Comparison of ENCODE assay signal across 13 mouse cellular contexts in the genomic region with DNA sequence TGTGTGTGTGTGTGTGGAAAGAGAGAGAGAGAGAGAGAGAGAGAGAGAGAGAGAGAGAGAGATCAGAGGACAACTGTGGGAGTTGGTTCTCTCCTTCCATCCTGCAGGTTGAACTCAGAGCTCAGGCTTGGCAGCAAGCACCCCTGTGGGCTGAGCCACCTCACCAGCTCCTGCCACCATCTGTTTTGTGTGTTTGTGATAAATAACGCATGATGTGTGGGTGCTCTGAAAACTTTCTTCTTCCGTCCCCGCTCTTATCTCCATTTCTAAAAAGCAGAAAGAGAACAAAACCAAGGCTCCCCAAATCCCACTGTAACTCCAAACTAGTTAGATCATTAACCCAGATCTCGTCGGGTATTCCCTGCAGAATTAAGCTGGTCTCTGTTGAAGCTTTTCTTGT. TPM values are rescaled to one million over a fixed set of nuclear protein-coding genes. Genes with fewer than 3 reads are reported as not detected.
DNase-seq lines count a peak whose midpoint lies in the region; ATAC-seq and TF ChIP-seq lines count a peak whose summit lies in the region.
"Had no signal": no experiment of that assay in that cellular context is flagged by ENCODE, and none has a peak within 500 bp of the region (broad histone marks: within the 10 kb centered on the region; RNA-seq: fewer than 3 reads in every experiment).

No protein-coding gene starts in this region.

- no peak for TF ChIP-seq CTCF in G1E (IDR thresholded peaks at IDR 0.05; ENCODE audit: low read depth, low read length)
- TF ChIP-seq CTCF in stomach, postnatal 0 days (IDR thresholded peaks at IDR 0.05; ENCODE audit: low read depth), result no peak

- ATAC-seq in heart, embryonic 12.5 days (ENCODE audit: insufficient number of reproducible peaks, low FRiP score), result no peak
- no peak for ATAC-seq in G1E (ENCODE audit: extremely low read depth, insufficient number of reproducible peaks, low FRiP score, poor library complexity, severe bottlenecking)
- no peak for ATAC-seq in liver, embryonic 16.5 days (ENCODE audit: low read depth)
- ATAC-seq in stomach, postnatal 0 days (ENCODE audit: low FRiP score, low TSS enrichment), result no peak

- H3K27me3 ChIP-seq in heart, embryonic 12.5 days (replicated peaks), result no peaks in the 10 kb centered on the region; the same call in 1 of the 2 replicates
- no peaks in the 10 kb centered on the region for H3K27me3 ChIP-seq in G1E (ENCODE audit: insufficient read depth, low read length)
- peaks cover 8% of the 10 kb centered on the region; the same call in 1 of the 2 replicates for H3K27me3 ChIP-seq in liver, embryonic 16.5 days (ENCODE audit: control insufficient read depth, insufficient read depth, low read depth, low read length)
- no peaks in the 10 kb centered on the region for H3K27me3 ChIP-seq in stomach, postnatal 0 days (ENCODE audit: control insufficient read depth, insufficient read depth, low read length)

- peak; percentile 53 for DNase-seq in heart, adult 11 months
- no peak for DNase-seq in G1E (ENCODE audit: low spot score)
- DNase-seq in cerebellum, postnatal 10 days, result peak; percentile 29 to 38
- no peak for DNase-seq in stomach, postnatal 0 days (ENCODE audit: low spot score)
- no peak for DNase-seq in adrenal gland, adult 2 months
- no peak for DNase-seq in frontal cortex, postnatal 10 days (ENCODE audit: low spot score in 2 of 2)
- DNase-seq: gastrocnemius, postnatal 25 days; heart, postnatal 36 days; lung, postnatal 4 days had no signal

- TF ChIP-seq EP300 in stomach, postnatal 0 days (optimal IDR thresholded peaks at IDR 0.05), result no peak

- peaks cover 17% of the 10 kb centered on the region for H3K4me1 ChIP-seq in heart, embryonic 12.5 days (replicated peaks)
- peaks cover 62% of the 10 kb centered on the region for H3K4me1 ChIP-seq in G1E (ENCODE audit: insufficient read depth, low read depth, low read length)
- peaks cover 36% of the 10 kb centered on the region for H3K4me1 ChIP-seq in liver, embryonic 16.5 days (ENCODE audit: control insufficient read depth, low read depth, low read length)
- H3K4me1 ChIP-seq in stomach, postnatal 0 days (replicated peaks; ENCODE audit: control insufficient read depth, insufficient read depth), result no peaks in the 10 kb centered on the region

- no peak overlapping the region for H3K4me3 ChIP-seq in heart, embryonic 12.5 days
- peak overlapping the region; percentile 68 for H3K4me3 ChIP-seq in G1E (ENCODE audit: low read depth, low read length)
- H3K4me3 ChIP-seq in liver, embryonic 16.5 days (ENCODE audit: low read depth, low read length), result peak overlapping the region; percentile 26
- no peak overlapping the region for H3K4me3 ChIP-seq in stomach, postnatal 0 days (ENCODE audit: low read depth, low read length)
- H3K4me3 ChIP-seq: embryonic facial prominence, embryonic 13.5 days; stomach, embryonic 15.5 days had no signal

- no peaks in the 10 kb centered on the region for H3K9me3 ChIP-seq in heart, embryonic 12.5 days (replicated peaks)
- no peaks in the 10 kb centered on the region for H3K9me3 ChIP-seq in G1E (replicated peaks)
- H3K9me3 ChIP-seq in liver, embryonic 16.5 days (replicated peaks; ENCODE audit: control insufficient read depth, low read length), result no peaks in the 10 kb centered on the region
- H3K9me3 ChIP-seq in stomach, postnatal 0 days (ENCODE audit: control insufficient read depth, low read length), result no peaks in the 10 kb centered on the region
- H3K9me3 ChIP-seq: embryonic facial prominence, embryonic 13.5 days; stomach, embryonic 15.5 days had no signal

- no peak overlapping the region for H3K9ac ChIP-seq in heart, embryonic 12.5 days
- H3K9ac ChIP-seq in liver, embryonic 16.5 days (ENCODE audit: low read depth, low read length), result peak overlapping the region; percentile 18; the same call in 1 of the 2 replicates
- no peak overlapping the region for H3K9ac ChIP-seq in stomach, postnatal 0 days (ENCODE audit: low read length)
- H3K9ac ChIP-seq: embryonic facial prominence, embryonic 13.5 days; stomach, embryonic 15.5 days had no signal

- H3K36me3 ChIP-seq in heart, embryonic 12.5 days, result no peaks in the 10 kb centered on the region
- peaks cover 47% of the 10 kb centered on the region for H3K36me3 ChIP-seq in G1E (replicated peaks)
- H3K36me3 ChIP-seq in liver, embryonic 16.5 days (ENCODE audit: control insufficient read depth, insufficient read depth), result no peaks in the 10 kb centered on the region
- H3K36me3 ChIP-seq in stomach, postnatal 0 days (ENCODE audit: control insufficient read depth, insufficient read depth, low read length), result no peaks in the 10 kb centered on the region
- H3K36me3 ChIP-seq: embryonic facial prominence, embryonic 13.5 days; stomach, embryonic 15.5 days had no signal

- no peak overlapping the region for H3K4me2 ChIP-seq in heart, embryonic 12.5 days
- H3K4me2 ChIP-seq in liver, embryonic 16.5 days (ENCODE audit: low read depth, low read length), result peak overlapping the region; percentile 41
- H3K4me2 ChIP-seq in stomach, postnatal 0 days (replicated peaks; ENCODE audit: low read depth), result no peak overlapping the region
- H3K4me2 ChIP-seq: embryonic facial prominence, embryonic 13.5 days; stomach, embryonic 15.5 days had no signal

- WGBS in heart, embryonic 12.5 days, result 76% methylated on average over 5 of the region's 5 CpGs
- 28% methylated on average over 5 of the region's 5 CpGs for WGBS in liver, embryonic 16.5 days (ENCODE audit: insufficient replicate concordance)
- WGBS in stomach, postnatal 0 days, result 65% methylated on average over 5 of the region's 5 CpGs

- H3K27ac ChIP-seq in heart, embryonic 12.5 days (ENCODE audit: poor library complexity, severe bottlenecking), result no peak overlapping the region
- peak overlapping the region; percentile 39 for H3K27ac ChIP-seq in liver, embryonic 16.5 days (ENCODE audit: low read length)
- no peak overlapping the region for H3K27ac ChIP-seq in stomach, postnatal 0 days (replicated peaks)
- H3K27ac ChIP-seq: embryonic facial prominence, embryonic 13.5 days; stomach, embryonic 15.5 days had no signal

RNA-seq across cellular contexts. Expression of a gene that starts 4.7 kb away (rescaled TPM):
- 3.9 and 4.0 TPM in 2 replicates for polyA plus RNA-seq in heart, embryonic 12.5 days (2016; fragmentation: Nextera tagmentation; extraction: Ambion mirVana)
- total RNA-seq in G1E (2014; fragmentation: Nextera tagmentation), result 67.6 and 68.1 TPM in 2 replicates
- total RNA-seq in G1E (2017), result 16.2 and 16.7 TPM in 2 replicates
- 20.7 and 27.1 TPM in 2 replicates for polyA plus RNA-seq in G1E (2012)
- 1.2 and 1.4 TPM in 2 replicates for polyA plus RNA-seq in liver, embryonic 16.5 days (2015; fragmentation: Nextera tagmentation; extraction: Ambion mirVana)
- 2.0 and 2.1 TPM in 2 replicates for polyA plus RNA-seq in stomach, postnatal 0 days (2015; fragmentation: Nextera tagmentation; extraction: Ambion mirVana)
- total RNA-seq in adrenal gland, adult 2 months (2021), result 10 to 100 TPM; 33.4 to 40.7 TPM
- 34.9 and 49.2 TPM in 2 replicates for polyA plus RNA-seq in adrenal gland, adult 2 months (2012; rRNA removed)

RNA-seq across cellular contexts. Expression of a gene that starts 58.9 kb away (rescaled TPM):
- 50.3 and 51.3 TPM in 2 replicates for polyA plus RNA-seq in heart, embryonic 12.5 days (2016; fragmentation: Nextera tagmentation; extraction: Ambion mirVana)
- not detected in 2 replicates for total RNA-seq in G1E (2014; fragmentation: Nextera tagmentation)
- 0.17 and 0.49 TPM in 2 replicates for total RNA-seq in G1E (2017)
- polyA plus RNA-seq in G1E (2012), result not detected in 2 replicates
- polyA plus RNA-seq in liver, embryonic 16.5 days (2015; fragmentation: Nextera tagmentation; extraction: Ambion mirVana), result 18.2 and 18.6 TPM in 2 replicates
- polyA plus RNA-seq in stomach, postnatal 0 days (2015; fragmentation: Nextera tagmentation; extraction: Ambion mirVana), result 17.0 and 17.7 TPM in 2 replicates
- total RNA-seq in adrenal gland, adult 2 months (2021), result 10 to 100 TPM; 89.0 to 94.8 TPM
- polyA plus RNA-seq in adrenal gland, adult 2 months (2012; rRNA removed), result 11.3 and 14.3 TPM in 2 replicates

Comparison
In these comparisons a context has a peak if more than half of its experiments do, and no peak if none do; other contexts are left out.
1. DNase-seq: peak in heart, adult 11 months (single experiment) and cerebellum, postnatal 10 days (2 of 2); none in G1E (single experiment), stomach, postnatal 0 days (single experiment), adrenal gland, adult 2 months (single experiment) and frontal cortex, postnatal 10 days (0 of 2).
2. H3K4me3 ChIP-seq: peak in G1E (single experiment) and liver, embryonic 16.5 days (single experiment); none in heart, embryonic 12.5 days (single experiment) and stomach, postnatal 0 days (single experiment).
3. RNA of a gene that starts 58.9 kb away (polyA plus RNA-seq): 50.3 to 51.3 TPM in heart, embryonic 12.5 days, 18.2 to 18.6 TPM in liver, embryonic 16.5 days, 17.0 to 17.7 TPM in stomach, postnatal 0 days and 11.3 to 14.3 TPM in adrenal gland, adult 2 months; not detected in G1E; every median in the first group is over 10 times any median in the second.